ENCODE assay signal across 8 mouse cellular contexts in the genomic region with DNA sequence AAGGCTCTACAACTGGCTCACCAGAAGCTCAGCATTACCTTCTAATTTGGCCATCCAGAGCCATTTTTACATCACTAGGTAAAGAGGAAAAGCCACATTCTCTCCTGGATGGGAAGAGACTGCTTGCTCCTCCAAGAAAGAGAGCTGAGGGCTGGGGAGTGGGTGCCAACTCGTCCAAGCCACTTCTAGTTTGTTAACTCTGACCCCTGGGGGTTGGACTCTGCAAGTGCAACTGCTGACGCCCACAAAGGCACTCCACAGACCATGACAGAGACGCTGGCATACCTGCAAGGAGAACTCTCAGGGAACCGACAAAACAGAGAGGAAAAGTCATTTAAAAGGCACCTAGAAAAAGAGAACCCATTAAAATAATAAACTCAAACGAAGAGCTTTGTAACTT.
DNase-seq lines count a peak whose midpoint lies in the region; ATAC-seq and TF ChIP-seq lines count a peak whose summit lies in the region.

No protein-coding gene starts in this region.

- TF ChIP-seq RAD21 in MEL (IDR thresholded peaks at IDR 0.05; ENCODE audit: low read depth, low read length), result peak; percentile 96

- peak; percentile 82 for ATAC-seq in frontal cortex, adult (ENCODE audit: low TSS enrichment)
- ATAC-seq in hindbrain, embryonic 13.5 days (ENCODE audit: low FRiP score), result 0 out of 2 replicates have a peak, but pooled peaks have one; percentile 68

- TF ChIP-seq EP300 in MEL (IDR thresholded peaks at IDR 0.05; ENCODE audit: low read depth in 1 of 2, low read length in 2 of 2), result no peak

- H3K79me2 ChIP-seq in MEL (ENCODE audit: control insufficient read depth, insufficient read depth, low read length, poor library complexity), result no peaks in the 10 kb centered on the region

- WGBS in hindbrain, embryonic 13.5 days, result 5% methylated on average over 5 of the region's 5 CpGs

- no peaks in the 10 kb centered on the region for H3K27me3 ChIP-seq in MEL (ENCODE audit: control insufficient read depth in 1 of 2, insufficient read depth in 2 of 2, low read length in 2 of 2)
- H3K27me3 ChIP-seq in hindbrain, embryonic 13.5 days, result no peaks in the 10 kb centered on the region

- no peaks in the 10 kb centered on the region for H3K9me3 ChIP-seq in MEL (replicated peaks; ENCODE audit: insufficient read depth, low read length)
- no peaks in the 10 kb centered on the region for H3K9me3 ChIP-seq in hindbrain, embryonic 13.5 days

- no peak overlapping the region for H3K4me2 ChIP-seq in hindbrain, embryonic 13.5 days

- H3K9ac ChIP-seq in MEL (ENCODE audit: control insufficient read depth, low read depth, low read length, poor library complexity, severe bottlenecking), result peak overlapping the region; percentile 54
- H3K9ac ChIP-seq in hindbrain, embryonic 13.5 days, result no peak overlapping the region

- peaks cover 0 to 43% of the 10 kb centered on the region in 2 experiments; a peak in 2 of 4 replicates for H3K36me3 ChIP-seq in MEL (ENCODE audit: control insufficient read depth in 1 of 2, insufficient read depth in 2 of 2, low read length in 2 of 2)
- no peaks in the 10 kb centered on the region for H3K36me3 ChIP-seq in hindbrain, embryonic 13.5 days

- peak overlapping the region; percentile 59 for H3K27ac ChIP-seq in MEL (ENCODE audit: control insufficient read depth, low read depth, low read length)
- no peak overlapping the region for H3K27ac ChIP-seq in hindbrain, embryonic 13.5 days

- TF ChIP-seq POLR2A in MEL (IDR thresholded peaks at IDR 0.05; ENCODE audit: control insufficient read depth in 1 of 2, insufficient read depth in 1 of 2, low read depth in 1 of 2, low read length in 2 of 2, poor library complexity in 1 of 2), result no peak

- TF ChIP-seq CTCF in MEL (IDR thresholded peaks at IDR 0.05 in 2 of 3, conservative IDR thresholded peaks at IDR 0.05 in 1 of 3; ENCODE audit: control insufficient read depth in 1 of 3, insufficient read depth in 1 of 3, low read depth in 2 of 3, low read length in 3 of 3, poor library complexity in 1 of 3, severe bottlenecking in 1 of 3), result peak; percentile 62 to 93 (median 85)

- peaks cover 16 to 26% of the 10 kb centered on the region in 2 experiments for H3K4me1 ChIP-seq in MEL (ENCODE audit: control insufficient read depth in 1 of 2, insufficient read depth in 2 of 2, low read length in 2 of 2)
- H3K4me1 ChIP-seq in hindbrain, embryonic 13.5 days (replicated peaks), result no peaks in the 10 kb centered on the region

- H3K4me3 ChIP-seq in MEL (ENCODE audit: control insufficient read depth in 1 of 2, insufficient read depth in 1 of 2, low read depth in 2 of 2, low read length in 2 of 2), result peak overlapping the region in 1 of 2 experiments; percentile 4; a peak in 1 of 4 replicates
- no peak overlapping the region for H3K4me3 ChIP-seq in hindbrain, embryonic 13.5 days

- peak; percentile 88 for DNase-seq in MEL (ENCODE audit: low read depth, low spot score)
- DNase-seq in cerebellum, adult 8-10 months, result peak; percentile 22
- peak; percentile 78 to 81 for DNase-seq in layer of hippocampus, postnatal 10 days (ENCODE audit: low spot score in 2 of 2)
- DNase-seq in lung, postnatal 10 days, result peak; percentile 87
- DNase-seq in retina, embryonic 14.5 days (ENCODE audit: low spot score), result peak; percentile 85
- peak; percentile 85 for DNase-seq in thymus, postnatal 4 days

TF ChIP-seq in MEL, 35 proteins besides CTCF, POLR2A, EP300 and RAD21:
- TF ChIP-seq CHD2 (IDR thresholded peaks at IDR 0.05; ENCODE audit: low read length), result no peak
- no peak for TF ChIP-seq ZMIZ1 (IDR thresholded peaks at IDR 0.05; ENCODE audit: low read depth, low read length)
- no peak for TF ChIP-seq GABPA (IDR thresholded peaks at IDR 0.05; ENCODE audit: low read depth, low read length)
- TF ChIP-seq SMC3 (IDR thresholded peaks at IDR 0.05; ENCODE audit: low read depth, low read length), result peak; percentile 99
- no peak for TF ChIP-seq USF2 (IDR thresholded peaks at IDR 0.05; ENCODE audit: borderline replicate concordance in 1 of 2, insufficient read depth in 1 of 2, low read depth in 1 of 2, low read length in 2 of 2)
- TF ChIP-seq TAL1 (IDR thresholded peaks at IDR 0.05; ENCODE audit: low read length), result no peak
- no peak for TF ChIP-seq E2F4 (IDR thresholded peaks at IDR 0.05; ENCODE audit: borderline replicate concordance, low read depth, low read length)
- peak; percentile 99 for TF ChIP-seq ZC3H11A (IDR thresholded peaks at IDR 0.05; ENCODE audit: low read depth, low read length)
- no peak for TF ChIP-seq ZKSCAN1 (IDR thresholded peaks at IDR 0.05; ENCODE audit: low read depth, low read length)
- TF ChIP-seq MYC (IDR thresholded peaks at IDR 0.05; ENCODE audit: low read depth, low read length), result no peak
- TF ChIP-seq GATA1 (IDR thresholded peaks at IDR 0.05; ENCODE audit: low read depth, low read length), result 0 out of 2 replicates have a peak, but pooled peaks have one; percentile 6
- TF ChIP-seq RCOR1 (IDR thresholded peaks at IDR 0.05; ENCODE audit: low read depth, low read length), result no peak
- no peak for TF ChIP-seq MAFK (IDR thresholded peaks at IDR 0.05; ENCODE audit: borderline replicate concordance, low read depth, low read length)
- no peak for TF ChIP-seq JUND (IDR thresholded peaks at IDR 0.05; ENCODE audit: low read depth, low read length)
- no peak for TF ChIP-seq MEF2A (IDR thresholded peaks at IDR 0.05; ENCODE audit: extremely low read depth, insufficient replicate concordance, low read depth, low read length, poor library complexity, severe bottlenecking)
- TF ChIP-seq NELFE (IDR thresholded peaks at IDR 0.05; ENCODE audit: low read depth, low read length), result no peak
- no peak for TF ChIP-seq MXI1 (IDR thresholded peaks at IDR 0.05; ENCODE audit: low read depth, low read length)
- TF ChIP-seq TBP (IDR thresholded peaks at IDR 0.05; ENCODE audit: low read depth, low read length), result no peak
TF ChIP-seq in MEL: peak in this region for 3.

Comparison
In these comparisons a context has a peak if more than half of its experiments do, and no peak if none do; other contexts are left out.
1. DNase-seq: peak in every context shown above with its lines; median percentile 88 in MEL; 87 in lung, postnatal 10 days; 85 in retina, embryonic 14.5 days; 85 in thymus, postnatal 4 days; 80 in layer of hippocampus, postnatal 10 days; 22 in cerebellum, adult 8-10 months.